Mouse (Mus musculus): ENCODE measurements around the gene Gm21488. TPM values are rescaled to one million over a fixed set of nuclear protein-coding genes. Genes with fewer than 3 reads are reported as not detected.
"Not testable (repeated sequence)": the region's sequence is repeated elsewhere in the genome, so short reads cannot be mapped to it uniquely, and the experiment has no call there.

Gm21488 gene
- total RNA-seq (2021) = not detected

GRCm38 (mm10) chrY:27521820-27522219 lies at the start of gene Gm21488:
Gene Gm21488, minus strand, starts transcription at chrY:27521920.
- DNase-seq (ENCODE audit: low spot score in 2 of 2); intact Hi-C loops (cut with DNase I): not testable (repeated sequence)
